Mouse (Mus musculus) liver, adult 2 months (tissue): ENCODE measurements around the gene Iffo1. TPM values are rescaled to one million over a fixed set of nuclear protein-coding genes. Genes with fewer than 3 reads are reported as not detected.

ENCODE experiments used
- DNase-seq: peaks from one replicate; pipeline ENCODE4 v3.0.0-alpha.2; 2011; ENCODE audit warnings: low read depth, low spot score; ENCODE audit errors: extremely low read depth
- H3K27ac ChIP-seq: fragments of 200-500 bp; replicated peaks from 2 replicates; pipeline ENCODE4 v1.5.1; 2012; ENCODE audit warnings: low read depth, mild to moderate bottlenecking, control low read depth, inconsistent platforms, low read length; ENCODE audit not compliant: insufficient read depth
- H3K27me3 ChIP-seq: fragments of 200-500 bp; 2 replicates; pipeline ENCODE4 v1.6.1; 2012; ENCODE audit warnings: mild to moderate bottlenecking, moderate library complexity, low read length, inconsistent platforms; ENCODE audit not compliant: control insufficient read depth, insufficient read depth
- H3K36me3 ChIP-seq: fragments of 200-500 bp; 2 replicates; pipeline ENCODE4 v1.6.1; 2012; ENCODE audit warnings: low read length, inconsistent platforms; ENCODE audit not compliant: control insufficient read depth, insufficient read depth
- H3K4me1 ChIP-seq: fragments of 200-500 bp; 2 replicates; pipeline ENCODE4 v1.6.1; 2011; ENCODE audit warnings: low read length; ENCODE audit not compliant: control insufficient read depth, insufficient read depth
- H3K4me3 ChIP-seq: fragments of 200-500 bp; 2 replicates; pipeline ENCODE4 v1.5.1; 2011; ENCODE audit warnings: low read depth, mild to moderate bottlenecking, control low read depth, low read length, moderate library complexity; ENCODE audit not compliant: insufficient read depth
- H3K79me2 ChIP-seq: fragments of 200-500 bp; 2 replicates; pipeline ENCODE4 v1.6.1; 2012; ENCODE audit warnings: inconsistent platforms, mild to moderate bottlenecking, low read length, moderate library complexity; ENCODE audit not compliant: control insufficient read depth, insufficient read depth
- H3K9ac ChIP-seq: fragments of 200-500 bp; 2 replicates; pipeline ENCODE4 v1.6.1; 2012; ENCODE audit warnings: low read depth, mild to moderate bottlenecking, control low read depth, inconsistent platforms, low read length
- CTCF ChIP-seq: fragments of 200-500 bp; IDR thresholded peaks from 2 replicates; pipeline ENCODE4 v1.5.1; 2011; ENCODE audit warnings: low read depth, low read length, control low read depth
- POLR2A ChIP-seq: fragments of 200-500 bp; IDR thresholded peaks from 2 replicates; pipeline ENCODE4 v1.6.1; 2011; ENCODE audit warnings: low read length, control low read depth; ENCODE audit not compliant: insufficient read depth; ENCODE audit errors: extremely low read depth
- WGBS: fragments of 180-500 bp; shearing (Covaris S2); methylation state at CpG from one replicate; pipeline ENCODE4 v1.1.7; 2018; 5-methylcytosine and 5-hydroxymethylcytosine counted together
- polyA plus RNA-seq: library from polyadenylated mRNA; depleted of rRNA; stranded (reverse); fragments of >200 nt; gene quantifications from 2 replicates; pipeline ENCODE4 v1.2.3, GENCODE M21; 2012
- total RNA-seq: library from RNA; depleted of rRNA; stranded (reverse); fragments of >200 nt; gene quantifications from 2 replicates; pipeline ENCODE4 v1.2.3, GENCODE M21; 2014

Gene Iffo1
- total and polyA plus RNA-seq, 2 experiments, result 2.5 to 9.9 TPM

- Histone ChIP-seq H3K4me3 (peak overlapping the region; percentile 15; the same call in 1 of the 2 replicates), H3K9ac (peak overlapping the region; percentile 4), H3K27ac (peak overlapping the region; percentile 64), H3K4me1 (peaks cover 14% of the 10 kb centered on the region), H3K79me2 (peaks cover 12% of the 10 kb centered on the region; the same call in 1 of the 2 replicates), H3K36me3 (no peaks in the 10 kb centered on the region), H3K27me3 (no peaks in the 10 kb centered on the region)
- WGBS, result 69% methylated on average over 18 of the region's 18 CpGs
- DNase-seq, result no peak
- TF ChIP-seq CTCF (no peak), POLR2A (no peak)
These were observed 3.3 kb downstream of the Iffo1 start for GRCm38 (mm10) chr6:125148251-125148925.

- 76% methylated on average over 16 of the region's 16 CpGs for WGBS
- TF ChIP-seq POLR2A (no peak), CTCF (no peak)
These were observed 4.0 kb downstream of the Iffo1 start for GRCm38 (mm10) chr6:125148926-125149568.

GRCm38 (mm10) chr6:125149569-125149950, 4.5 kb downstream of the Iffo1 start:
- Histone ChIP-seq H3K79me2 (peaks cover 12% of the 10 kb centered on the region; the same call in 1 of the 2 replicates), H3K9ac (peak overlapping the region; percentile 10; the same call in 1 of the 2 replicates), H3K36me3 (no peaks in the 10 kb centered on the region), H3K4me1 (peaks cover 14% of the 10 kb centered on the region), H3K27ac (no peak overlapping the region), H3K27me3 (no peaks in the 10 kb centered on the region), H3K4me3 (no peak overlapping the region)
- WGBS, result 86% methylated on average over 7 of the region's 7 CpGs
- TF ChIP-seq POLR2A, result no peak
- no peak for TF ChIP-seq CTCF
- DNase-seq, result no peak

More at GRCm38 (mm10) chr6:125148926-125149568, 4.0 kb downstream of the Iffo1 start:
- H3K27me3 ChIP-seq, result no peaks in the 10 kb centered on the region
- H3K4me1 ChIP-seq, result peaks cover 14% of the 10 kb centered on the region
- DNase-seq, result no peak
- H3K9ac ChIP-seq, result peak overlapping the region; percentile 10
- H3K4me3 ChIP-seq, result no peak overlapping the region
- H3K36me3 ChIP-seq, result no peaks in the 10 kb centered on the region
- H3K27ac ChIP-seq, result peak overlapping the region; percentile 64
- H3K79me2 ChIP-seq, result peaks cover 12% of the 10 kb centered on the region; the same call in 1 of the 2 replicates

GRCm38 (mm10) chr6:125152212-125153017, 7.4 kb downstream of the Iffo1 start:
- WGBS, result 87% methylated on average over 22 of the region's 22 CpGs
- no peak overlapping the region for H3K9ac ChIP-seq

GRCm38 (mm10) chr6:125153018-125153389, 8.0 kb downstream of the Iffo1 start:
- Histone ChIP-seq H3K9ac (no peak overlapping the region), H3K4me1 (peaks cover 5% of the 10 kb centered on the region), H3K36me3 (no peaks in the 10 kb centered on the region), H3K27me3 (no peaks in the 10 kb centered on the region), H3K27ac (no peak overlapping the region), H3K4me3 (no peak overlapping the region), H3K79me2 (no peaks in the 10 kb centered on the region; the same call in 1 of the 2 replicates)
- WGBS, result 96% methylated on average over 5 of the region's 5 CpGs
- DNase-seq, result no peak
- TF ChIP-seq CTCF, result no peak
- TF ChIP-seq POLR2A, result no peak

More at GRCm38 (mm10) chr6:125152212-125153017, 7.4 kb downstream of the Iffo1 start:
- Histone ChIP-seq H3K27me3 (no peaks in the 10 kb centered on the region), H3K79me2 (peaks cover 2% of the 10 kb centered on the region; the same call in 1 of the 2 replicates), H3K36me3 (no peaks in the 10 kb centered on the region), H3K4me3 (no peak overlapping the region), H3K27ac (no peak overlapping the region), H3K4me1 (peaks cover 6% of the 10 kb centered on the region)
- no peak for DNase-seq
- no peak for TF ChIP-seq CTCF
- TF ChIP-seq POLR2A, result no peak
